Mouse (Mus musculus) mouse trophoblast stem cell (cell line): Measurements from ENCODE around the gene Wdr48.

ENCODE experiments used
- in situ Hi-C, 2 experiments: fragments of 300-500 bp; cut with MseI, MboI; formaldehyde crosslinking; loops; 2 replicates in 1 of 2; 3 replicates in 1 of 2; pipeline ENCODE4 v1.15.1; 2025

The Wdr48 gene

GRCm38 (mm10) chr9:119969811-119970210 lies 75.1 kb downstream of the Wdr48 start:
- in situ Hi-C loops, result loop anchor here in 1 of 2 experiments (5.0 kb wide), 1 partner anchor 42 kb away; no protein-coding TSS in a partner anchor

GRCm38 (mm10) chr9:119970221-119970620 lies 75.5 kb downstream of the Wdr48 start:
- in situ Hi-C loops, result loop anchor here in 1 of 2 experiments (5.0 kb wide), 1 partner anchor 42 kb away; no protein-coding TSS in a partner anchor

- in situ Hi-C loops, result loop anchor here in 1 of 2 experiments (5.0 kb wide), 1 partner anchor 41 kb away; no protein-coding TSS in a partner anchor
Measured at GRCm38 (mm10) chr9:119970763-119971656, 76.3 kb downstream of the Wdr48 start.

GRCm38 (mm10) chr9:119972166-119972565 lies 77.5 kb downstream of the Wdr48 start:
- in situ Hi-C loops, result loop anchor here in 1 of 2 experiments (5.0 kb wide), 1 partner anchor 40 kb away; no protein-coding TSS in a partner anchor

GRCm38 (mm10) chr9:119972582-119972981 lies 77.9 kb downstream of the Wdr48 start:
- in situ Hi-C loops, result loop anchor here in 1 of 2 experiments (5.0 kb wide), 1 partner anchor 40 kb away; no protein-coding TSS in a partner anchor

GRCm38 (mm10) chr9:119973281-119973680 lies 78.6 kb downstream of the Wdr48 start:
- in situ Hi-C loops, result loop anchor here in 1 of 2 experiments (5.0 kb wide), 1 partner anchor 39 kb away; no protein-coding TSS in a partner anchor

GRCm38 (mm10) chr9:119973869-119974520 lies 79.3 kb downstream of the Wdr48 start:
- in situ Hi-C loops, result loop anchor here in 1 of 2 experiments (5.0 kb wide), 1 partner anchor 38 kb away; no protein-coding TSS in a partner anchor

GRCm38 (mm10) chr9:119974609-119975008 lies 79.9 kb downstream of the Wdr48 start:
- in situ Hi-C loops, result loop anchor here (5.0 kb wide), 1 partner anchor 38 kb away; no protein-coding TSS in a partner anchor

- in situ Hi-C loops, result loop anchor here in 1 of 2 experiments (5.0 kb wide), 1 partner anchor 37 kb away; no protein-coding TSS in a partner anchor
Measured at GRCm38 (mm10) chr9:119975286-119975685, 80.6 kb downstream of the Wdr48 start.
